Mouse (Mus musculus) spleen, adult 2 months (tissue): ENCODE results near the gene Scamp3.

Experiments
- CTCF ChIP-seq: fragments of 200-500 bp; IDR thresholded peaks from 2 replicates; pipeline ENCODE4 v1.5.1; 2011; ENCODE audit warnings: mild to moderate bottlenecking, inconsistent platforms; ENCODE audit not compliant: insufficient read depth, insufficient read length, insufficient replicate concordance; ENCODE audit errors: extremely low read depth
- POLR2A ChIP-seq: fragments of 200-500 bp; IDR thresholded peaks from 2 replicates; pipeline ENCODE4 v1.6.1; 2011; ENCODE audit warnings: low read depth, low read length, inconsistent platforms

DNA sequence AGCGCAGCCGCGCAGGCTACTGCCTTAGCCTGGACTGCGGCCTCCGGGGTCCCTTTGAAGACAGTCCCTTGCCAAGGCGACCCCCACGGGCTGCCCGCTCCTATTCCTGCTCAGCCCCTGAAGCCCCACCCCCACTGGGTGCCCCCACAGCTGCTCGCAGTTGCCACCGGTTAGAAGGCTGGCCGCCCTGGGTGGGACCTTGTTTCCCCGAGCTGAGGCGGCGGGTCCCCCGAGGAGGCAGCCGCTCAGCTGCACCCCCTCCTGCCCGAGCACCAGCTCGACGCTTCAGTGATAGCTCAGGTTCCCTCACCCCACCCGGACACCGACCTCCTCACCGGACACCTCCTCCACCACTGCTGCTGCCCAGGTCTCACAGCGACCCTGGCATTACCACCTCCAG is 9.9 kb downstream of the Scamp3 start:
- TF ChIP-seq CTCF (no peak), POLR2A (no peak)
